Mouse (Mus musculus) left cerebral cortex, postnatal 10 days (tissue): ENCODE measurements around the gene Aco1. TPM values are rescaled to one million over a fixed set of nuclear protein-coding genes. Genes with fewer than 3 reads are reported as not detected.

Experiments
- DNase-seq, 2 experiments: peaks; one replicate each; pipeline ENCODE4 v3.0.0; 2021 to 2022; ENCODE audit warnings: low spot score in 2 of 2, mixed read lengths in 1 of 2; ENCODE audit errors: extremely low spot score in 1 of 2
- intact Hi-C: fragments of 180-260 bp; cut with DNase I; formaldehyde crosslinking; loops from one replicate; pipeline ENCODE4 v1.15.1; 2025
- total RNA-seq, 2 experiments: library from RNA; stranded (reverse); gene quantifications; 2 replicates each; pipeline ENCODE4 v1.2.3; 2021

The Aco1 gene
- total RNA-seq, 2 experiments from 2014 or later, result 43.7 to 45.7 TPM

DNA sequence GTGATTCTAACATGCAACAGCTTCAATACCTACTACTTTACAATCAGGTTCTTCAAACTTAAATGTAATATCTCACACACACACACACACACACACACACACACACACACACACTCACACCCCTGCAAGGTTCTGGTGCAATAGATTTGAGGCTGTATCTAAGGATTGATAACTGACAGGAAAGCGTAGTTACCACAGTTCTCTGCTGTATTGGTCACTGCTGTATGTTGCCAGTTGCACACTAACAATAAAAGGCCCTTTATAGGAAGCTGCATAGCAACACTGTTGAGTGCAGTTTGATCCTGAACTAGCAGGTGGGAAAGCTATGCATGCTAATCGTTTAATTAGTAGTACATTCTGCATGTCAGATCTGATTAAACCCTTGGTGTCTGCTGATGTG lies 52.5 kb downstream of the Aco1 start:
- DNase-seq, result no peak
- intact Hi-C loops, result no loop called here

GRCm38 (mm10) chr4:40202205-40202604 lies 59.3 kb downstream of the Aco1 start:
- intact Hi-C loops, result no loop called here
- no peak for DNase-seq

DNA sequence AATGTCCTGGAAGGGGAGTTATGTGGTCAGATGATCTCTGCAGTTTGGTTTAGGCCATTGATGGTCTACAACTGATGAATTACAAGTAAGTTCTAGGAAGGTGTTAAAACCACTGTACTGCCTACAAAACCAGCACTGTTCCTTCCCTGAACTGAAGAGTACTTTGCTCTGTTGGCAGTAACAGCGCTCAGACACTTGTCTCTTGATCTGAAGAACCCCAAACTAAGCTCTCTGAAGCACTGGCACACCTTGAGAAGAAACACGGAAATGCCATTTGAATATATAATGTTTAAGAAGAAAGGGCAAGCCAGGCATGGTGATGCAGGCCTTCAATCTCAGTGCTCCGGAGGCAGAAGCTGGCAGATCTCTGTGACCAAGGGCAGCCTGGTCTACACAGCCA lies 61.5 kb downstream of the Aco1 start:
- DNase-seq, result no peak
- intact Hi-C loops, result no loop called here

DNA sequence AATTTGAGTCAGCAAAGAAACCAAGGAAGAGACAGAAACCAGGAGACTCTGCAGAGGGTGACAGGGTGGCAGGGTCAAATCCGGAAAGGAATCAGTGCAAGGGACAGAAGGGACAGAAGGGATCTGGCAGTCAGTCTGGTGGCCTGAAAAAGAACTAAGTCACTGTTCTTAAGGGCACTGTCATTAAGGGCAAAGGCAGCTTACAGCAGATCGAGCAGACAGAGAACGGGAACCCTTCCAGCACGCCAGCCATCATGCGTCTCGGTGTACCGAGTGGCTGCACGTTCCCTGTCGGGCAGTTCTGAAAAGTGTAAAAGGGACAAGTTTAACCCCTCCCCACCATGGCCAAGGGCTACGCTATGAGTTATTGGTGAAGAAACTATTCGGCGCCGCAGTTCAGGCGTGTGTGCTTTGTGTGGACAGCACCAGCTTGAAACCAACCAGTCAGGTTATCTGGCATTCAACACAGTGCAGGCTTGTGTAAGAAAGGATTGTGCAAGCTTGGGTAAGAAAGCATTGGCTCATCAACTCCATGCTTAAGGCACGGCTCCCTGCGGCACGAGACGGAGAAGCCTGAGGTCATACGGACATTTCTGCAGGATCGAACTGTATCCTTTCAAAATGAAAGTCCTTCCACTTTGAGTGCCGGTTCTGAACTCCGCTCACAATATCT lies 62.5 kb downstream of the Aco1 start:
- no peak for DNase-seq
- intact Hi-C loops, result no loop called here

DNA sequence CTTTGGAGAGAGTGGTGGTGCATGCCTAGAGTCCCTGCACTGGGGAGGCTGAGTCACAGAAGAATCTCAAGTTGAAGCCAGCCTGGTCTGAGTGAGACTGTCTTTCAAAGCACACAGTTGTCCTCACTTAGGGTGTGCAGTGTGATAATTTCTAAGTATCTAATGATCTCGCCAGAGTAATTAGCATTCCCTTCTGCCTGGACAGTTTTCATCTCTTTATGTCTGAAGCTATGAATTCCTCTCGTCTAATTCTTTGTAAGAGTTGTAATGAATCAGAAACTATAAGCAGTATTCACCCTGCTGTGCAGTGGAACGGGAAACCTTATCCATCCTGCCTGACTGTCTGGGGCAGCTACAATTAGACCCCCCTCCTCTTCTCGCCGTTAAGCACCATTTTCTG lies 64.8 kb downstream of the Aco1 start:
- intact Hi-C loops, result no loop called here
- DNase-seq, result no peak

DNA sequence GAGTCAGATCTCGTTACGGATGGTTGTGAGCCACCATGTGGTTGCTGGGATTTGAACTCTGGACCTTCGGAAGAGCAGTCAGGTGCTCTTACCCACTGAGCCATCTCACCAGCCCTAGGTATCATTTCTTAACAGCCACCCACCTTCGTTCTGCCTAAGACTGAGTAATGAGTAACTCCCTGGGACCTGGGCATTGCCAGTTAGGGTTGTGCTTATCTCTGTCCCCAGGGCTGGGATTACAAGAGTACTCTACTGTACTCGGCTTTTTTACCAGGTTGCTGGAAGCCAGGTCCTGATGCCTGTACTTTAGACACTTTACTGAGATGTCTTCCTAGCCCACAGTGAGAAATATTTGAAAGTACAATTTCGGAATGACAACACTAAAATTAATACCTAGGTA lies 69.3 kb downstream of the Aco1 start:
- no peak for DNase-seq
- intact Hi-C loops, result no loop called here

DNA sequence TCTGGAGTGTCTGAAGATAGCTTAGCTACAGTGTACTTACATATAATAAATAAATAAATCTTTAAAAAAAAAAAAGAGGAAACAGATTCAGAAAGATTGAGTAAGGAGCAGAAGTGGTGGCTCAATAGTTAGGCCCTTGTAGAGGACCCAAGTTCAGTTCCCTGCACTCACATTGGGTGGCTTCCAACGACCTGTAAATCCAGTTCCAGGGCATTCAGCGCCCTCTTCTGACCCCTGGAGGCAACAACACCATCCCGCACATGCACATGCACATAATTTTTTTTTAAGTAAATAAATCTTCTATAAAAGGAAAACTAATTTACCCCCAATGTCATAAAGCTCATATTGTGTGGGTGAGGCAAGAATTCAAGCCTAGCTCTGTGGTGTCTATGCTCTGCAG lies 75.0 kb downstream of the Aco1 start:
- intact Hi-C loops, result no loop called here
- DNase-seq, result no peak

- DNase-seq, result peak in 1 of 2 experiments; percentile 39
- intact Hi-C loops, result no loop called here
Measured at GRCm38 (mm10) chr4:40218382-40218781, 75.5 kb downstream of the Aco1 start.

DNA sequence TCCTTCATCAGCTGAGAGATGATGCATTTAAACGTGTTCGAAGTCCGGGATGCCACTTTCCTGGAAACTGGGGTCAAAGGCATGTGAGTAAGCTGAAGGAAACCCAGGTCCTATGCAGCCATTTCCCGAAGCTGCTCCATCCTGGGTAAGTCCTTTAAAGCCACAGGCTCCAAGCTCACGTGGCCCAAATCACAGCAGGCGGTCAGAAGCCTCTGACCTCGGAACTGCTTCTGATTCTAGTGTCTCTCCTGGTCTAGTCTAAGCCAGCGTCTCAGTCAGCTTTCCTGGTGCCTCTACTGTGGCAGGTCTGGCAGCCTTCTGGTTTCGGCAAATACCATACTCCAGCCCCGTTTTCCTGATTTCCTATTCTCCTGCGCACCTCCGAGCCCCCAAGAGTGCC lies 77.6 kb downstream of the Aco1 start:
- DNase-seq, result no peak
- intact Hi-C loops, result no loop called here

- intact Hi-C loops, result no loop called here
Measured at GRCm38 (mm10) chr4:40221004-40221760, 78.3 kb downstream of the Aco1 start.

GRCm38 (mm10) chr4:40221876-40222585 lies 79.2 kb downstream of the Aco1 start:
- DNase-seq, result no peak
- intact Hi-C loops, result no loop called here

More at GRCm38 (mm10) chr4:40221004-40221760, 78.3 kb downstream of the Aco1 start:
- DNase-seq, result no peak

GRCm38 (mm10) chr4:40226095-40226494 lies 83.2 kb downstream of the Aco1 start:
- DNase-seq, result no peak
- intact Hi-C loops, result no loop called here

DNA sequence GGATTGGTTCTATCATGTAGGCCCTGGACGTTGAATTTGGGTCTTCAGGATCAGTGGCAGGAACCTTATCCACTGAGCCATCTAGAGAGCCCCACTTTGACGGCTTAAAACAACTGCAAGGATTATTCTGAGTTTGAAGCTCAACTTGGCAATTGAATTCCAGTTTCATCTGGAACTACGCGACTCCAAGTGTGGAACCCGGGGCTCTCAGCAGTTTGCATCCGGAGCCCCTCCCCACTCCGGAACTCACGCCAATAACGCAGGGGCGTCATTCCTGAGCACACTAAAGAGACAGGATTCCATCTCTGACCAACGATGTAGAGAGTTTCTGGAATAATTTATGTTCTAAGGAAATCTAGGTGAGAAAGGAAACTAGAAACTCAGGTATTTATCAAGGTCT lies 84.2 kb downstream of the Aco1 start:
- intact Hi-C loops, result no loop called here
- DNase-seq, result no peak

- intact Hi-C loops, result no loop called here
- DNase-seq, result no peak
Measured at GRCm38 (mm10) chr4:40227886-40228285, 85.0 kb downstream of the Aco1 start.

DNA sequence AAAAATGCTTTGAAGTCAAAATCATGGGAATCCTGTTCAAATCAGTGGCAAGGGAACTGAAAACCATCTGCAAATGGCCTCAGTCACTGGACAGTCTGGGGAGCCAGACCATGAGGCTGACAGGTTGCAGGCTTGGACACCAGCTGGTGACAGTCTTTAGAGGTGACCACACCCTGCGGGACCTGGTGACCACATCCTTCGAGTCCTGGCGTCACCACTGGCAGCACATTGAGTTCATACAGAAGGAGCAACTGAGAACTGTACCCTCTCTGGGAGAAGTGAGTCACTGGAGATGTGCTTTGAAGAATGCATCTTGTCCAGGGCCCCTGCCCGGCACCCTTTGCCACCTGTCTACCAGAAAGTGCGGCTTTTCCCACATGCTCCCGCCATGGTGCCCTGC lies 86.8 kb downstream of the Aco1 start:
- intact Hi-C loops, result no loop called here
- DNase-seq, result no peak

DNA sequence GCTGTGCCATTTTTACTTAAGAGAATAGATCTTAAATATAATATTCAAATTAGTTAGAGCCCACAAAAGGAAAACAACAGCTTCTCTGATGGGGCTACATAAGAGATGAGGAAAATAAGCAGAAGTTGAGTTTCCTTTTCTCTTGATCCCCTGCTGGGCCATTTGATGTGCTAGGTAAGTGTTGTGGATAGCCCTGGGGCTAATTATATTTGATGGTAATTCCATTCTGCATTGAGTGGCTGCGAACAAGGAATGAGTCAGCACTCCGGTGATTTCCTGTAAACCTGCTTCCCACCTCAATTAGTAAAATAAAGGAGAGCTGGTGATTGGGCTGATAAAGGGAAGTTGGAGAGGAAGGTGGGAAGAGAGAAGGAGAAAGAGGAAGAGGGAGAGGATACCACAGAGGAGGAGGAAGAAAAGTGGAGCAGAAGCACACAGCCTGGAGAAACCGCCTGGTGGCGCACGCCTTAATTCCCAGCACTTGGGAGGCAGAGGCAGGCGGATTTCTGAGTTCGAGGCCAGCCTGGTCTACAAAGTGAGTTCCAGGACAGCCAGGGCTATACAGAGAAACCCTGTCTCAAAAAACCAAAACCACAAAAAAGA lies 90.3 kb downstream of the Aco1 start:
- no peak for DNase-seq
- intact Hi-C loops, result no loop called here

- no peak for DNase-seq
- intact Hi-C loops, result no loop called here
Measured at GRCm38 (mm10) chr4:40234256-40234655, 91.4 kb downstream of the Aco1 start.

- intact Hi-C loops, result no loop called here
- no peak for DNase-seq
Measured at GRCm38 (mm10) chr4:40236829-40237228, 93.9 kb downstream of the Aco1 start.
